Mouse (Mus musculus) heart, adult 2 months (tissue): ENCODE measurements at regions not wholly inside any gene's neighbourhood (a gene's known extent, or its start where the extent isn't known, plus 50 kb on each side); places are given as distances from the start of the nearest gene placed in this dataset.

Experiments
- CTCF ChIP-seq: fragments of 200-600 bp; IDR thresholded peaks from 2 replicates; pipeline ENCODE4 v1.8.1; 2022; ENCODE audit warnings: antibody characterized with exemption, mild to moderate bottlenecking, moderate library complexity
- EP300 ChIP-seq: fragments of 200-500 bp; IDR thresholded peaks from 2 replicates; pipeline ENCODE4 v1.6.1; 2011; ENCODE audit warnings: low read depth, low read length, control low read depth; ENCODE audit not compliant: insufficient read depth
- POLR2A ChIP-seq: fragments of 200-500 bp; IDR thresholded peaks from 2 replicates; pipeline ENCODE4 v1.6.1; 2011; ENCODE audit warnings: mild to moderate bottlenecking, low read depth, low read length, control low read depth; ENCODE audit not compliant: insufficient read depth

GRCm38 (mm10) chr12:112298521-112298920, 152.5 kb downstream of the Kif26a start:
- no peak for TF ChIP-seq POLR2A
- no peak for TF ChIP-seq CTCF
- no peak for TF ChIP-seq EP300
